Mouse (Mus musculus) hindbrain, embryonic 15.5 days (tissue): ENCODE data around the gene Gm10037. TPM values are rescaled to one million over a fixed set of nuclear protein-coding genes. Genes with fewer than 3 reads are reported as not detected.
A peak's percentile ranks its signal among the peaks of the same experiment; 100 is the strongest.
"Not testable (repeated sequence)": the region's sequence is repeated elsewhere in the genome, so short reads cannot be mapped to it uniquely, and the experiment has no call there.

Source experiments
- ATAC-seq: fragments of 200-750 bp; cut with Nextera tagmentation; 2 replicates; pipeline ENCODE4 v1.8.0; 2017; ENCODE audit warnings: low read depth, moderate number of reproducible peaks, moderate TSS enrichment; ENCODE audit not compliant: low FRiP score
- H3K27ac ChIP-seq: fragments of 300-500 bp; sonication (generic); replicated peaks from 2 replicates; pipeline ENCODE4 v1.5.1; 2015; ENCODE audit warnings: mild to moderate bottlenecking, inconsistent platforms
- H3K27me3 ChIP-seq: fragments of 300-500 bp; sonication (generic); 2 replicates; pipeline ENCODE4 v1.6.1; 2015; ENCODE audit warnings: control low read depth, inconsistent platforms
- H3K36me3 ChIP-seq: fragments of 300-500 bp; sonication (generic); 2 replicates; pipeline ENCODE4 v1.6.1; 2015; ENCODE audit warnings: control low read depth, inconsistent platforms
- H3K4me1 ChIP-seq: fragments of 300-500 bp; sonication (generic); replicated peaks from 2 replicates; pipeline ENCODE4 v1.6.1; 2015; ENCODE audit warnings: control low read depth, inconsistent platforms
- H3K4me2 ChIP-seq: fragments of 300-500 bp; sonication (generic); 2 replicates; pipeline ENCODE4 v1.6.1; 2015; ENCODE audit warnings: moderate library complexity, mild to moderate bottlenecking, inconsistent platforms
- H3K4me3 ChIP-seq: fragments of 300-500 bp; sonication (generic); 2 replicates; pipeline ENCODE4 v1.5.1; 2015; ENCODE audit warnings: mild to moderate bottlenecking, inconsistent platforms
- H3K9ac ChIP-seq: fragments of 300-500 bp; sonication (generic); 2 replicates; pipeline ENCODE4 v1.6.1; 2015; ENCODE audit warnings: inconsistent platforms
- H3K9me3 ChIP-seq: fragments of 300-500 bp; sonication (generic); 2 replicates; pipeline ENCODE4 v1.6.1; 2016; ENCODE audit warnings: control low read depth, inconsistent platforms
- WGBS: fragments of 180-500 bp; shearing (Covaris S2); methylation state at CpG from one replicate; pipeline ENCODE4 v1.1.7; 2015; 5-methylcytosine and 5-hydroxymethylcytosine counted together
- polyA plus RNA-seq: library from polyadenylated mRNA; unstranded; fragments of >200 nt; fragmentation: Nextera tagmentation; extraction: Ambion mirVana; gene quantifications from 2 replicates; pipeline ENCODE4 v1.2.1, GENCODE M21; 2015

The Gm10037 gene
- polyA plus RNA-seq, 1 experiment from 2014 or later = 5.8 TPM

- Histone ChIP-seq H3K4me3 (peak overlapping the region; percentile 45), H3K9me3 (no peaks in the 10 kb centered on the region), H3K27ac (peak overlapping the region; percentile 42; the same call in 1 of the 2 replicates), H3K4me1 (peaks cover 8% of the 10 kb centered on the region), H3K36me3 (no peaks in the 10 kb centered on the region), H3K27me3 (no peaks in the 10 kb centered on the region), H3K9ac (peak overlapping the region; percentile 50), H3K4me2 (peak overlapping the region; percentile 68)
- 14% methylated on average over 8 of the region's 8 CpGs for WGBS
- ATAC-seq = peak; percentile 78
Observed at GRCm38 (mm10) chr13:67844853-67845194, 13.9 kb downstream of the Gm10037 start.

DNA sequence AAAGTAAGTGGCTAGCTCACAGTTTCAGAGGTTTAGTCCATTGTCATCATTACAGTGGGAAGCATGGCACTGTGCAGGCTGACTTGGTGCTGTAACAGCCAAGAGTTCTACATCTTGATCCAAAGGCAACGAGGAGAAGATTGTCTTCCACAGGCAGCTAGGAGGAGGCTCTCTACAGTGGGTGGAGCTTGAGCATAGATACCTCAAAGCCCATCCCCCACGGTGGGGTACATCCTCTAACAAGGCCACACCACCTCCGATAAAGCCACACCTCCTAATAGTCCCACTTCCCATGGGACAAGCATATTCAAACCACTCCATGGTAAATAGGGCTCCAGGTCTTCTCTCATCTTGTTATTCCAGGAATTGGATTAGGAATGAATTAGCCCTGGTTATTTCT lies 19.5 kb downstream of the Gm10037 start:
- H3K4me3 ChIP-seq = no peak overlapping the region
- no peak overlapping the region for H3K27ac ChIP-seq
- no peaks in the 10 kb centered on the region for H3K27me3 ChIP-seq
- no peaks in the 10 kb centered on the region for H3K4me1 ChIP-seq
- ATAC-seq = no peak
- H3K36me3 ChIP-seq = no peaks in the 10 kb centered on the region
- 91% methylated on average over 3 of the region's 3 CpGs for WGBS
- no peak overlapping the region for H3K4me2 ChIP-seq
- no peak overlapping the region for H3K9ac ChIP-seq
- H3K9me3 ChIP-seq = no peaks in the 10 kb centered on the region

DNA sequence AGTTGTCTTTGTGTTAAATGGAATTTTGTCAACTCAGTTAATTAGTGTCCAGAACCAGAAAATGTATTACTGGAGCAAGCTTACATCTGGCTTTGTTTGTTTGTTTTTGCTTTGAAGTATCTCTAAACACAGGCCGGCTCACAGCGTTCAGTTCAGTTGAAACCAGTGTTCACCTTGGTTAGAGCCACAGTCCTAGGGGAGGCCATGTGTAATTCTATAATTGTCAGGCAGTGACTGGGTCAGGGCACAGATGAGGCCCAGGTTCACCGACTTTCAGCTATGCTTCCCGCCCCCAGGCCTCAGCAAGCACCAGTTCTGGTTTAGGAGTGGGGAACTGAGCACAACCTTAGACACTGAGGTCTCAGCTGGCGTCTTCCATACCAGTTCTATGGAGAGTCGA lies 22.2 kb downstream of the Gm10037 start:
- no peak for ATAC-seq
- Histone ChIP-seq H3K4me3 (no peak overlapping the region), H3K27me3 (no peaks in the 10 kb centered on the region), H3K4me2 (no peak overlapping the region), H3K9ac (no peak overlapping the region), H3K27ac (no peak overlapping the region), H3K9me3 (no peaks in the 10 kb centered on the region), H3K36me3 (no peaks in the 10 kb centered on the region), H3K4me1 (no peaks in the 10 kb centered on the region)
- WGBS = 85% methylated on average over 6 of the region's 6 CpGs

DNA sequence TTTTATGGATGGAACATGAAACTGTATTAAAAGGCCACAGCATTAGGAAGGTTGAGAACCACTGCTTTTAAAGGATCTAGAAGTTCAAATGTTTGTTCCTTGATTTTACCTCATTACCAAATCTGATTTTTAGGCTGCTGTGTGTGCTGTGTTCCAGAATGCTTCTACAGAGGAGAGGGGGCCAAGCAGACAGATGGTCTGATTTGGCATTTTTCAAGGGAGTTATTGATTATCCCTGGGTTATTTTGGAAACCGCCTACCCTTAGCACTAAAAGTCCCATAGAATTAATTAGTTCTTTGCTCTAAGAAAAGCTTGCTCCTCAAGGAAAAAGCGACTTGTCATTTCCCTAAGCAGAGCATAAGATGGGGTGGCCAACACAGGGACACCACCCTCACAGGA lies 23.1 kb downstream of the Gm10037 start:
- Histone ChIP-seq H3K36me3 (no peaks in the 10 kb centered on the region), H3K4me3 (no peak overlapping the region), H3K4me2 (no peak overlapping the region), H3K27ac (no peak overlapping the region), H3K9me3 (no peaks in the 10 kb centered on the region), H3K9ac (no peak overlapping the region), H3K4me1 (no peaks in the 10 kb centered on the region), H3K27me3 (no peaks in the 10 kb centered on the region)
- 93% methylated on average over 2 of the region's 2 CpGs for WGBS
- no peak for ATAC-seq

- no peak overlapping the region for H3K4me2 ChIP-seq
- H3K36me3 ChIP-seq = no peaks in the 10 kb centered on the region
- no peak for ATAC-seq
- no peak overlapping the region for H3K27ac ChIP-seq
- no peak overlapping the region for H3K9ac ChIP-seq
- no peaks in the 10 kb centered on the region for H3K9me3 ChIP-seq
- 9% methylated on average over 1 of the region's 1 CpGs for WGBS
- H3K4me1 ChIP-seq = no peaks in the 10 kb centered on the region
- H3K27me3 ChIP-seq = no peaks in the 10 kb centered on the region
- no peak overlapping the region for H3K4me3 ChIP-seq
Observed at GRCm38 (mm10) chr13:67857317-67857716, 26.4 kb downstream of the Gm10037 start.

- Histone ChIP-seq H3K36me3 (no peaks in the 10 kb centered on the region), H3K4me1 (no peaks in the 10 kb centered on the region), H3K9me3 (no peaks in the 10 kb centered on the region), H3K27ac (no peak overlapping the region), H3K4me3 (no peak overlapping the region), H3K9ac (no peak overlapping the region), H3K4me2 (no peak overlapping the region), H3K27me3 (no peaks in the 10 kb centered on the region)
- 84% methylated on average over 9 of the region's 9 CpGs for WGBS
- no peak for ATAC-seq
Observed at GRCm38 (mm10) chr13:67862508-67862907, 31.6 kb downstream of the Gm10037 start.

DNA sequence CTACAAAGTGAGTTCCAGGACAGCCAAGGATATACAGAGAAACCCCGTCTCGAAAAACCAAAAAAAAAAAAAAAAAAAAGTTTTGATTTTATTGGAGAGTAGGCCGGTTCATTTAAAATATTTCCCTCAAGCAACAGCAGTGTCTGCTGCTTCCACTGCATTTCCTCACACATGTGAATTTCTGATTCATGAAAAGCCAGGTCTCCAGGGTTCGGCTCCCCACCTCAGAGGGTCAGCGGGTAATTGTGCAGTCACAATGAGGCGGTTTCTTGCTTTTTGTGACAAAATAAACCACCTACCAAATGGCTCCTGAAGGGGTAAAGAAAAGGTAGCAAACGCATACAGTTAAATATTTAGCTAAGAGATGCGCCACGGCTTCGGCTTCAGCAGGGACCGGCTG lies 32.1 kb downstream of the Gm10037 start, which contains the start of gene BC048507:
Gene BC048507 (plus strand): TSS at position 301 of the 400 bp plus-strand sequence.
- no peaks in the 10 kb centered on the region for H3K36me3 ChIP-seq
- no peaks in the 10 kb centered on the region for H3K27me3 ChIP-seq
- H3K9me3 ChIP-seq = no peaks in the 10 kb centered on the region
- ATAC-seq = no peak
- no peak within 1 kb of the TSS for H3K4me3 ChIP-seq
- no peaks in the 10 kb centered on the region for H3K4me1 ChIP-seq
- 87% methylated on average over 11 of the region's 11 CpGs for WGBS
- H3K27ac ChIP-seq = no peak within 1 kb of the TSS
- no peak within 1 kb of the TSS for H3K4me2 ChIP-seq
- H3K9ac ChIP-seq = no peak within 1 kb of the TSS

DNA sequence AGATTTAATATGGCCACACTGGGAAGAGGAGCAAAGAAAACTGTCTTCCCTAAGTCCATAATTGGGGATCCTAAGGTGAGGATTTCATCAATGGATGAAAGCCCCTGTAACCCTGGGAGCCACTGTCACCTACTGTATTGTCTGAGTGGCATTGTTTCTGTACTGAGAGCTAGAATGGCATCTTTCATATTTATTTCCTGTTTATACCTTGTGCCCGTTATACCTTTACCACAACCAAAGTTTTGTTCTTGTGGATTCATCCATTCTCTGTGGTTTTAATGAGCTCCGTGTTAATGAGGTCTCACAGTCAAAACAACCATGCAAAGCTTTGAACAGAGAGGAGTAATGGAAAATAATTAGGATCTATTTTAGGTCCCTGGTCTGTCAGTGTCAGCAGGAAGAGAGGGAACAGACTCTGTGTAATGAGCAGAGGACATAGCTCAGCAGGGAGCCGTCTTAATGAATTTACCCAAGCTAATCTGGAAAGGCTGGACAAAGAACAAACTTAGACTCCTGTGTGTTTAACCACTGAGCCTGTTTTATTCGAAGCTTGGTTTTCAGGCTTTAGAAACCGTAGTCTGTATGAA lies 34.0 kb downstream of the Gm10037 start:
- Histone ChIP-seq H3K4me1 (no peaks in the 10 kb centered on the region), H3K9me3 (no peaks in the 10 kb centered on the region), H3K27me3 (no peaks in the 10 kb centered on the region), H3K9ac (no peak overlapping the region), H3K4me2 (no peak overlapping the region), H3K4me3 (no peak overlapping the region), H3K27ac (no peak overlapping the region), H3K36me3 (no peaks in the 10 kb centered on the region)
- ATAC-seq = no peak
- WGBS = 64% methylated on average over 5 of the region's 5 CpGs

DNA sequence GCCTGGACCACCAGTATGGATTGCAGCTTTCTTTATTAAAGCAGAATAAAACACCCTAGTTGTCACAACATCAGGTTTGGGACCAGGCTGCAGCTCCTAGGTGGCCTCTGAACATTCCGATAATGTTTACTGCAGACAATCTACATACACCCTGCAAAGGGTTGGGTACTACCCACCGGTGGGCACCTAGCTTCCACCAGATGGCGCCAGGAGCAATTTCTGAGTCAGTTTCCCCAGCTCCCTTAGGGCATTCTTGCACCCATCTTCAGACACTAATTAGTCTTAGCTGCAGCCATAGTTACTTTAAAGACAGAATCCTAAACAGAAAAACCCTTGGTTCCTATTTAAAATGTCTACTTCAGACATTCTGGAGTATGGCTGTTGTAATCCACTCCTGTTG lies 37.0 kb downstream of the Gm10037 start:
- WGBS = 29% methylated on average over 3 of the region's 3 CpGs

DNA sequence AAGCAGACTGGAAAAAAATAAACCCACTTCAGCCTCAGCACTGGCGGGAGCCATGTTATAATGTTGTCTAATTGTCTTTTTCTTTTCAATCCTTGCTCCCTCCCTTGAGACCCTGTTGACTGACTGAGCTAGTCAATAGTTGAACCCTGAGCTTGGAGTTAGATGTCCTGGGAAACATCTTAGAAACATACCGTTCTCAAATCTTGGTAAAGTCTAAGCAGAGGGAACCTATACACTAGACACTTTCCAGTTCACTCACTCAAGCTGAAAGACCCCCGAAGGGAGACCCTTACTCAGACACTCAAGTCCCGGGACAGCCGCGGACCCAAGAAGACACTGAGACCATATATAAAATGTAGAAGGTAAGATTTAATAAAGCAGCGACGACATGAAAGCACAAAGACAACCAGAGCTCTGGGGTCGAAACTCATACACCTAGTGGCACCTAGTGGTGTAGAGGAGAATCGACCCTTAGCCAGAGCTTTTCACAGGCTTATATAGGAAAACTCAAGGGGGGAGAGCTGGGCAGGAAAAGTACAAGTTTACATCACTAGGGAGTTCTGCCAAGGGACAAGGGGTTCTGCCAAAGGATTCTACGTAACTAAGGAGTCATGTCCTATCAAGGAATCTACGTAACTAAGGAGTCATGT lies 45.3 kb downstream of the Gm10037 start:
- not testable (repeated sequence) for H3K4me1 ChIP-seq, H3K27me3 ChIP-seq, H3K36me3 ChIP-seq, H3K9me3 ChIP-seq, H3K27ac ChIP-seq, H3K4me3 ChIP-seq, H3K9ac ChIP-seq
- peak overlapping the region; percentile 42; the same call in 1 of the 2 replicates for H3K4me2 ChIP-seq
- 39% methylated on average over 7 of the region's 12 CpGs for WGBS
- ATAC-seq = peak; percentile 65; the same call in 1 of the 2 replicates

More for the DNA sequence above, 37.0 kb downstream of the Gm10037 start:
- no peaks in the 10 kb centered on the region for H3K27me3 ChIP-seq
- no peak overlapping the region for H3K4me3 ChIP-seq
- H3K4me1 ChIP-seq = no peaks in the 10 kb centered on the region
- H3K9me3 ChIP-seq = no peaks in the 10 kb centered on the region
- no peaks in the 10 kb centered on the region for H3K36me3 ChIP-seq
- ATAC-seq = no peak
- H3K4me2 ChIP-seq = no peak overlapping the region
- H3K27ac ChIP-seq = no peak overlapping the region
- H3K9ac ChIP-seq = no peak overlapping the region

GRCm38 (mm10) chr13:67876699-67877254 lies 45.9 kb downstream of the Gm10037 start:
- Histone ChIP-seq H3K9ac (no peak overlapping the region), H3K27ac (no peak overlapping the region), H3K4me3 (no peak overlapping the region), H3K27me3 (no peaks in the 10 kb centered on the region), H3K9me3 (no peaks in the 10 kb centered on the region), H3K36me3 (no peaks in the 10 kb centered on the region), H3K4me1 (no peaks in the 10 kb centered on the region), H3K4me2 (no peak overlapping the region)
- no peak for ATAC-seq
- 75% methylated on average over 6 of the region's 7 CpGs for WGBS

GRCm38 (mm10) chr13:67883966-67884365 lies 53.1 kb downstream of the Gm10037 start:
- Histone ChIP-seq H3K27me3 (no peaks in the 10 kb centered on the region), H3K4me2 (no peak overlapping the region), H3K36me3 (no peaks in the 10 kb centered on the region), H3K27ac (no peak overlapping the region), H3K9ac (no peak overlapping the region), H3K4me1 (no peaks in the 10 kb centered on the region), H3K4me3 (no peak overlapping the region), H3K9me3 (no peaks in the 10 kb centered on the region)
- 94% methylated on average over 8 of the region's 8 CpGs for WGBS
- no peak for ATAC-seq
